Mouse (Mus musculus) bone marrow macrophage, adult 2 months (primary cell): ENCODE data around the gene Hes6.

Experiments used
- CTCF ChIP-seq: IDR thresholded peaks from 2 replicates; pipeline ENCODE4 v1.5.1; 2012; ENCODE audit warnings: low read depth, mild to moderate bottlenecking, low read length, moderate library complexity
- POLR2A ChIP-seq: IDR thresholded peaks from 2 replicates; pipeline ENCODE4 v1.6.1; 2012; ENCODE audit warnings: mild to moderate bottlenecking, low read depth, low read length, borderline replicate concordance

- TF ChIP-seq CTCF, result no peak
- TF ChIP-seq POLR2A, result no peak
Observed at GRCm38 (mm10) chr1:91444841-91445830, 31.3 kb upstream of the Hes6 start.
